Mouse (Mus musculus): Measurements from ENCODE around the gene 1700021F05Rik. TPM values are rescaled to one million over a fixed set of nuclear protein-coding genes. Genes with fewer than 3 reads are reported as not detected.
A peak's percentile ranks its signal among the peaks of the same experiment; 100 is the strongest.

The 1700021F05Rik gene
- polyA plus RNA-seq, 1 experiment from 2014 or later = 65.9 TPM

- H3K9me3 ChIP-seq (ENCODE audit: control insufficient read depth, low read length) = no peaks in the 10 kb centered on the region
- WGBS = under 1% methylated on average over 32 of the region's 32 CpGs
- peak; percentile 90 for DNase-seq (ENCODE audit: low spot score)
- peak overlapping the region; percentile 57 for H3K4me3 ChIP-seq (ENCODE audit: low read depth, low read length)
- peak overlapping the region; percentile 95 for H3K27ac ChIP-seq (ENCODE audit: low read depth)
- H3K4me2 ChIP-seq (ENCODE audit: low read length) = peak overlapping the region; percentile 75
- peaks cover 12% of the 10 kb centered on the region for H3K36me3 ChIP-seq (ENCODE audit: control insufficient read depth, insufficient read depth, low read length)
- H3K4me1 ChIP-seq (replicated peaks; ENCODE audit: control insufficient read depth, insufficient read depth, low read length) = 0 out of 2 replicates have a peak, but pooled peaks cover 6% of the 10 kb centered on the region
- ATAC-seq (replicated peaks; ENCODE audit: low FRiP score, low TSS enrichment, low read depth) = peak; percentile 62
- peak overlapping the region; percentile 87 for H3K9ac ChIP-seq (ENCODE audit: low read length)
- no peaks in the 10 kb centered on the region for H3K27me3 ChIP-seq (replicated peaks; ENCODE audit: control insufficient read depth, insufficient read depth, low read length)
These were observed 37.6 kb upstream of the 1700021F05Rik start for GRCm38 (mm10) chr10:43578366-43578753.

DNA sequence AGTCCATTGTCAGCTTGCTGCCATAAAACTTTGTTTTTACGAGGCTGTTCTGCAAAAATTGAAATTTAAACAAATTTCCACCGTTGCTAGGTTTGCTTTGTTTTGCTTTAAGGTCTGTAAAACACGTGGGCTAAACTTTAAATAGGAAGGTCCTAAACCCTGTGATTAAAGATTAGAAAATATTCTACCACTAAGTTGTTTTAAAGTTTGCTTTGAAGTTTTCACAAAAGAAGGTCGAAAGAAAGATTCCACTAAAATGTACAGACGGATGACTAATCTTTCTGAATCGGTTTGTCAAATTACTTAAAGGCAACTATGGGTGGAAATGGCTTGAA is 37.2 kb upstream of the 1700021F05Rik start, which contains the start of gene Cd24a:
TSS of gene Cd24a (plus strand) at position 288 of the 335 bp plus-strand sequence.
- DNase-seq (ENCODE audit: low spot score) (no peak), ATAC-seq (replicated peaks; ENCODE audit: low FRiP score, low TSS enrichment, low read depth) (no peak)
- no peaks in the 10 kb centered on the region for H3K27me3 ChIP-seq (replicated peaks; ENCODE audit: control insufficient read depth, insufficient read depth, low read length)
- H3K4me2 ChIP-seq (ENCODE audit: low read length) = peak within 1 kb of the TSS; percentile 75
- no peaks in the 10 kb centered on the region for H3K9me3 ChIP-seq (ENCODE audit: control insufficient read depth, low read length)
- H3K27ac ChIP-seq (ENCODE audit: low read depth) = peak within 1 kb of the TSS; percentile 95
- H3K4me3 ChIP-seq (ENCODE audit: low read depth, low read length) = peak within 1 kb of the TSS; percentile 57
- 0% methylated on average over 6 of the region's 6 CpGs for WGBS
- peak within 1 kb of the TSS; percentile 87 for H3K9ac ChIP-seq (ENCODE audit: low read length)
- 0 out of 2 replicates have a peak, but pooled peaks cover 6% of the 10 kb centered on the region for H3K4me1 ChIP-seq (replicated peaks; ENCODE audit: control insufficient read depth, insufficient read depth, low read length)
- peaks cover 10% of the 10 kb centered on the region for H3K36me3 ChIP-seq (ENCODE audit: control insufficient read depth, insufficient read depth, low read length)

- 0 out of 2 replicates have a peak, but pooled peaks cover 6% of the 10 kb centered on the region for H3K4me1 ChIP-seq (replicated peaks; ENCODE audit: control insufficient read depth, insufficient read depth, low read length)
- DNase-seq (ENCODE audit: low spot score) (peak; percentile 78), ATAC-seq (replicated peaks; ENCODE audit: low FRiP score, low TSS enrichment, low read depth) (no peak)
- H3K4me3 ChIP-seq (ENCODE audit: low read depth, low read length) = peak overlapping the region; percentile 57
- 20% methylated on average over 19 of the region's 19 CpGs for WGBS
- H3K4me2 ChIP-seq (ENCODE audit: low read length) = peak overlapping the region; percentile 75
- H3K9me3 ChIP-seq (ENCODE audit: control insufficient read depth, low read length) = no peaks in the 10 kb centered on the region
- no peaks in the 10 kb centered on the region for H3K27me3 ChIP-seq (replicated peaks; ENCODE audit: control insufficient read depth, insufficient read depth, low read length)
- H3K9ac ChIP-seq (ENCODE audit: low read length) = peak overlapping the region; percentile 87
- H3K27ac ChIP-seq (ENCODE audit: low read depth) = peak overlapping the region; percentile 95
- peaks cover 7% of the 10 kb centered on the region for H3K36me3 ChIP-seq (ENCODE audit: control insufficient read depth, insufficient read depth, low read length)
These were observed 36.7 kb upstream of the 1700021F05Rik start for GRCm38 (mm10) chr10:43577299-43577996.

GRCm38 (mm10) chr10:43574956-43575355 is 34.2 kb upstream of the 1700021F05Rik start:
- no peak overlapping the region for H3K9ac ChIP-seq (ENCODE audit: low read length)
- no peak overlapping the region for H3K4me2 ChIP-seq (ENCODE audit: low read length)
- WGBS = 1% methylated on average over 3 of the region's 3 CpGs
- H3K4me1 ChIP-seq (replicated peaks; ENCODE audit: control insufficient read depth, insufficient read depth, low read length) = 0 out of 2 replicates have a peak, but pooled peaks cover 4% of the 10 kb centered on the region
- DNase-seq (ENCODE audit: low spot score) (peak; percentile 95), ATAC-seq (replicated peaks; ENCODE audit: low FRiP score, low TSS enrichment, low read depth) (no peak)
- peaks cover 6% of the 10 kb centered on the region; the same call in 1 of the 2 replicates for H3K9me3 ChIP-seq (ENCODE audit: control insufficient read depth, low read length)
- no peaks in the 10 kb centered on the region for H3K27me3 ChIP-seq (replicated peaks; ENCODE audit: control insufficient read depth, insufficient read depth, low read length)
- no peak overlapping the region for H3K27ac ChIP-seq (ENCODE audit: low read depth)
- H3K4me3 ChIP-seq (ENCODE audit: low read depth, low read length) = no peak overlapping the region
- H3K36me3 ChIP-seq (ENCODE audit: control insufficient read depth, insufficient read depth, low read length) = no peaks in the 10 kb centered on the region

DNA sequence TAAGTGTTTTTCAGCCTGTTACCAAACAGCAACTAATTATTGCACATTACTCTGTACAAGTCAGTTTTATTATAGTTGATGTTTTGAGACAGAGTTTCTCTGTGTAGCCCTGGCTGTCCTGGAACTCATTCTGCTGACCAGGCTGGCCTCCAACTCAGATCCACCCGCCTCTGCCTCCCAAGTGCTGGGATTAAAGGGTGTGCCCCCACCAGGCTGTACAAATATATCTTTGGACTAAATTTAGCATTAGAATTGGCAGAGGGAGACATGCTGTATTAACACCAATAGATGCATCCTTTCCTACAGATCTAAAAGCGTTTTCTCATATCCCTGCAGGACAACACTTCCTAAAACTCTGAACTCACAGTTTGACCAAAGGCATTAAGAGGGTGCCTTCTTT is 33.6 kb upstream of the 1700021F05Rik start:
- Histone ChIP-seq H3K36me3 (ENCODE audit: control insufficient read depth, insufficient read depth, low read length) (no peaks in the 10 kb centered on the region), H3K9ac (ENCODE audit: low read length) (no peak overlapping the region), H3K9me3 (ENCODE audit: control insufficient read depth, low read length) (peaks cover 6% of the 10 kb centered on the region; the same call in 1 of the 2 replicates), H3K27me3 (replicated peaks; ENCODE audit: control insufficient read depth, insufficient read depth, low read length) (no peaks in the 10 kb centered on the region), H3K4me1 (replicated peaks; ENCODE audit: control insufficient read depth, insufficient read depth, low read length) (0 out of 2 replicates have a peak, but pooled peaks cover 4% of the 10 kb centered on the region), H3K4me3 (ENCODE audit: low read depth, low read length) (no peak overlapping the region), H3K4me2 (ENCODE audit: low read length) (no peak overlapping the region), H3K27ac (ENCODE audit: low read depth) (no peak overlapping the region)
- ATAC-seq (replicated peaks; ENCODE audit: low FRiP score, low TSS enrichment, low read depth) = no peak
- no peak for DNase-seq (ENCODE audit: low spot score)
- 74% methylated on average over 2 of the region's 2 CpGs for WGBS

GRCm38 (mm10) chr10:43561311-43561710 is 20.5 kb upstream of the 1700021F05Rik start:
- Histone ChIP-seq H3K4me1 (replicated peaks; ENCODE audit: control insufficient read depth, insufficient read depth, low read length) (no peaks in the 10 kb centered on the region), H3K9me3 (ENCODE audit: control insufficient read depth, low read length) (no peaks in the 10 kb centered on the region), H3K9ac (ENCODE audit: low read length) (no peak overlapping the region), H3K4me3 (ENCODE audit: low read depth, low read length) (no peak overlapping the region), H3K36me3 (ENCODE audit: control insufficient read depth, insufficient read depth, low read length) (no peaks in the 10 kb centered on the region), H3K4me2 (ENCODE audit: low read length) (no peak overlapping the region), H3K27me3 (replicated peaks; ENCODE audit: control insufficient read depth, insufficient read depth, low read length) (no peaks in the 10 kb centered on the region), H3K27ac (ENCODE audit: low read depth) (no peak overlapping the region)
- 83% methylated on average over 2 of the region's 2 CpGs for WGBS
- ATAC-seq (replicated peaks; ENCODE audit: low FRiP score, low TSS enrichment, low read depth) (no peak), DNase-seq (ENCODE audit: low spot score) (no peak)

GRCm38 (mm10) chr10:43560765-43561164 is 20.0 kb upstream of the 1700021F05Rik start:
- H3K4me2 ChIP-seq (ENCODE audit: low read length) = no peak overlapping the region
- DNase-seq (ENCODE audit: low spot score) = no peak
- no peak overlapping the region for H3K9ac ChIP-seq (ENCODE audit: low read length)
- H3K27ac ChIP-seq (ENCODE audit: low read depth) = no peak overlapping the region
- no peaks in the 10 kb centered on the region for H3K36me3 ChIP-seq (ENCODE audit: control insufficient read depth, insufficient read depth, low read length)
- no peak for ATAC-seq (replicated peaks; ENCODE audit: low FRiP score, low TSS enrichment, low read depth)
- no peaks in the 10 kb centered on the region for H3K4me1 ChIP-seq (replicated peaks; ENCODE audit: control insufficient read depth, insufficient read depth, low read length)
- H3K27me3 ChIP-seq (replicated peaks; ENCODE audit: control insufficient read depth, insufficient read depth, low read length) = no peaks in the 10 kb centered on the region
- whole genome bisulfite sequencing = 30% methylated on average over 2 of the region's 2 CpGs
- H3K9me3 ChIP-seq (ENCODE audit: control insufficient read depth, low read length) = no peaks in the 10 kb centered on the region
- H3K4me3 ChIP-seq (ENCODE audit: low read depth, low read length) = no peak overlapping the region

- ATAC-seq (replicated peaks; ENCODE audit: low FRiP score, low TSS enrichment, low read depth) (no peak), DNase-seq (ENCODE audit: low spot score) (no peak)
- H3K27me3 ChIP-seq (replicated peaks; ENCODE audit: control insufficient read depth, insufficient read depth, low read length) = no peaks in the 10 kb centered on the region
- H3K36me3 ChIP-seq (ENCODE audit: control insufficient read depth, insufficient read depth, low read length) = no peaks in the 10 kb centered on the region
- no peak overlapping the region for H3K9ac ChIP-seq (ENCODE audit: low read length)
- H3K4me1 ChIP-seq (replicated peaks; ENCODE audit: control insufficient read depth, insufficient read depth, low read length) = no peaks in the 10 kb centered on the region
- no peak overlapping the region for H3K27ac ChIP-seq (ENCODE audit: low read depth)
- 75% methylated on average over 11 of the region's 11 CpGs for WGBS
- no peaks in the 10 kb centered on the region for H3K9me3 ChIP-seq (ENCODE audit: control insufficient read depth, low read length)
- no peak overlapping the region for H3K4me2 ChIP-seq (ENCODE audit: low read length)
- no peak overlapping the region for H3K4me3 ChIP-seq (ENCODE audit: low read depth, low read length)
These were observed 18.5 kb upstream of the 1700021F05Rik start for GRCm38 (mm10) chr10:43559313-43559712.

Measured in intestine, embryonic 14.5 days (tissue).